Mouse (Mus musculus): ENCODE measurements at regions not wholly inside any gene's neighbourhood (a gene's known extent, or its start where the extent isn't known, plus 50 kb on each side); places are given as distances from the start of the nearest gene placed in this dataset.
A peak's percentile ranks its signal among the peaks of the same experiment; 100 is the strongest.

- Histone ChIP-seq H3K9ac (no peak overlapping the region), H3K27ac (no peak overlapping the region), H3K4me2 (no peak overlapping the region), H3K36me3 (no peaks in the 10 kb centered on the region), H3K9me3 (no peaks in the 10 kb centered on the region), H3K27me3 (peaks cover 13% of the 10 kb centered on the region), H3K4me3 (no peak overlapping the region), H3K4me1 (no peaks in the 10 kb centered on the region)
- 86% methylated on average over 5 of the region's 5 CpGs for WGBS
- ATAC-seq (ENCODE audit: insufficient number of reproducible peaks, insufficient read depth, low FRiP score, low TSS enrichment, low read depth), result no peak
Observed at GRCm38 (mm10) chr19:25729103-25729502, 56.9 kb downstream of the Dmrt2 start.

- no peak overlapping the region for H3K27ac ChIP-seq
- peaks cover 13% of the 10 kb centered on the region for H3K27me3 ChIP-seq
- no peak overlapping the region for H3K4me2 ChIP-seq
- no peak for ATAC-seq (ENCODE audit: insufficient number of reproducible peaks, insufficient read depth, low FRiP score, low TSS enrichment, low read depth)
- H3K4me3 ChIP-seq, result no peak overlapping the region
- H3K9ac ChIP-seq, result no peak overlapping the region
- no peaks in the 10 kb centered on the region for H3K36me3 ChIP-seq
- 96% methylated on average over 1 of the region's 1 CpGs for WGBS
- H3K4me1 ChIP-seq, result no peaks in the 10 kb centered on the region
- no peaks in the 10 kb centered on the region for H3K9me3 ChIP-seq
Observed at GRCm38 (mm10) chr19:25729633-25730032, 57.4 kb downstream of the Dmrt2 start.

DNA sequence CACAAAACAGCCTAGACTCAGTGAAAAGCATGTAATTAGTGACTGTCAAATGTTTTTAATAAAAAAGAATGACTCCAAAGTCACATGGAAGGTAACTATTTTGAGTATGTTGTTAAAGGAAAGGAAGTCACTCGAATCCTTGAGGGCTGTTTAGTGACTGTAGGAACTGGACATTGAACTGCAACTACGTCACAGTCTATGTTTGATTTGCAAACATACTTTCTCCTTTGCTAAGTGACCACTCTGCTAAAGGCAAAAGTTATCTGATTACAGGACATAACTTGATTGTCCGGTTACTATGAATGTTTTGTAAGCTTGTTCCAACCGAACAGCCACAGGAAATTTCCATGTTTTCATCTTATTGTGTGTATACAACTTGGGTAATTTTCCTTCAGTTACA is 106.2 kb downstream of the Dmrt2 start:
- no peak for ATAC-seq (ENCODE audit: insufficient number of reproducible peaks, insufficient read depth, low FRiP score, low TSS enrichment, low read depth)
- no peak overlapping the region for H3K4me3 ChIP-seq

DNA sequence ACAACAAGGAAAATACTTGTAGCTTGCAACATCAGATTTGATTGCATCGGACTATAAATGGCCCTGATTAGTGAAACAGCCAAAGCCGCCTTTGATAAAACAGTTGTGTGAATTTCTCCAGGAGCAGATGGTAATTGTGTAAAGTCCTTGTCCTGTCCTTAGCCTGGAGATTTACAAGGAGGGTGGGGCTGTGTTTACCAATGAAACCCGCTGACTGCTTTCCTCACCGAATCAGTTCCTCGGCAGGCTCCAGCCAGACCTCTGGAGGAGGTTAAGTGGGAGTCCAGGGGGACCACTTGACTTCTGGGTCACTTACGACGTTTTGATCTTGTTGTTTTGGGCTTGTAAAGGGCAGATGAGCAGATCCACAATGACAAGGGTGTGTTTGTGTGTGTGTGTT is 107.1 kb downstream of the Dmrt2 start:
- 45% methylated on average over 7 of the region's 7 CpGs for WGBS
- Histone ChIP-seq H3K4me1 (0 out of 2 replicates have a peak, but pooled peaks cover 3% of the 10 kb centered on the region), H3K27ac (no peak overlapping the region), H3K4me3 (no peak overlapping the region), H3K9ac (no peak overlapping the region), H3K4me2 (no peak overlapping the region), H3K9me3 (no peaks in the 10 kb centered on the region), H3K36me3 (no peaks in the 10 kb centered on the region), H3K27me3 (no peaks in the 10 kb centered on the region)
- no peak for ATAC-seq (ENCODE audit: insufficient number of reproducible peaks, insufficient read depth, low FRiP score, low TSS enrichment, low read depth)

More for the DNA sequence above, 106.2 kb downstream of the Dmrt2 start:
- H3K4me1 ChIP-seq, result 0 out of 2 replicates have a peak, but pooled peaks cover 3% of the 10 kb centered on the region
- 78% methylated on average over 4 of the region's 4 CpGs for WGBS
- no peaks in the 10 kb centered on the region for H3K27me3 ChIP-seq
- H3K4me2 ChIP-seq, result no peak overlapping the region
- H3K9me3 ChIP-seq, result no peaks in the 10 kb centered on the region
- no peak overlapping the region for H3K27ac ChIP-seq
- H3K36me3 ChIP-seq, result no peaks in the 10 kb centered on the region
- H3K9ac ChIP-seq, result no peak overlapping the region

GRCm38 (mm10) chr19:25781314-25781713 is 109.1 kb downstream of the Dmrt2 start:
- no peak overlapping the region for H3K4me3 ChIP-seq
- H3K4me2 ChIP-seq, result no peak overlapping the region
- no peaks in the 10 kb centered on the region for H3K36me3 ChIP-seq
- 0 out of 2 replicates have a peak, but pooled peaks cover 3% of the 10 kb centered on the region for H3K4me1 ChIP-seq
- ATAC-seq (ENCODE audit: insufficient number of reproducible peaks, insufficient read depth, low FRiP score, low TSS enrichment, low read depth), result no peak
- no peaks in the 10 kb centered on the region for H3K27me3 ChIP-seq
- H3K9me3 ChIP-seq, result no peaks in the 10 kb centered on the region
- 59% methylated on average over 7 of the region's 7 CpGs for WGBS
- H3K9ac ChIP-seq, result no peak overlapping the region
- H3K27ac ChIP-seq, result no peak overlapping the region

DNA sequence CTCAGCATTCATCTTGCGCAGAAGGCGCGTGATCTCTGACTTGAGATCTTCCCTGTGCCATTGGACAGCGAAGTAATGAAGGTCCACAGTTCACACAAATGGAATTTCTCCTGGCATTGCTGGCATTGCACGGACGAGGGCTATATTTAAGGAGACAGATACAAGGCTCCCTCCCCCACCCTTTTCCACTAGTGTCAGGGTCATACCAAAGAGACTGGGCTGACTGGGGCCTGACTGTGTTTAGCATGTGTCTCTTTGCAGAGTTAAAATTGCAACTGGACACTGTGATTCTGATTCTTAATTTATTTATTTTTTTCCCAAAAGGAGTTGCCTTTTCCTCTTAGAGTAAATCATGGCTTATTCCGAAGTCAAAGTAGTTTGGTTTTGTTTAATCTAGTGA is 130.5 kb downstream of the Dmrt2 start:
- no peaks in the 10 kb centered on the region for H3K36me3 ChIP-seq
- no peaks in the 10 kb centered on the region for H3K9me3 ChIP-seq
- H3K4me2 ChIP-seq, result no peak overlapping the region
- no peak overlapping the region for H3K4me3 ChIP-seq
- no peak overlapping the region for H3K9ac ChIP-seq
- peaks cover 4% of the 10 kb centered on the region for H3K4me1 ChIP-seq
- H3K27me3 ChIP-seq, result no peaks in the 10 kb centered on the region
- H3K27ac ChIP-seq, result no peak overlapping the region
- 83% methylated on average over 7 of the region's 7 CpGs for WGBS
- ATAC-seq (ENCODE audit: insufficient number of reproducible peaks, insufficient read depth, low FRiP score, low TSS enrichment, low read depth), result no peak

DNA sequence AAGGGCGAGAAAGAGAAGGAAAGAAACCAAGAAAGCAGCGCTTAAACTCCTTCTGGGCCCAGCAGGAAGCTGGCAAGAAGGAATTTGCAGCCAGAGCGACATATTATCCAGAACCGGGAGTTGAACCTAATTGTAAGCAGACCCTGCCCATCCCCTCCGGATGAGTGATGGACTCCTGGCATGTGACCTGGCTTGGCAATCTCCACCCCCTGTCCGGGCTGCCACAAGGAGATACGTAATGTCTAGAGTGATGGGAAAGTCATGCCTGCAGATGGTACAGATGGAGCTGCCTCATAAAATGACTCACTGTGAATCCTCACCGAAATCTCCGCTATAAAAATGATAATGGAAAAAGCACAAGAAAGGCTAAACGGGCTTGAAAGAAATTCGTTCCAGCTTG is 133.1 kb downstream of the Dmrt2 start:
- WGBS, result 38% methylated on average over 11 of the region's 11 CpGs
- H3K9ac ChIP-seq, result no peak overlapping the region
- H3K9me3 ChIP-seq, result no peaks in the 10 kb centered on the region
- no peaks in the 10 kb centered on the region for H3K36me3 ChIP-seq
- H3K4me2 ChIP-seq, result 0 out of 2 replicates have a peak overlapping the region, but pooled peaks have one; percentile 12
- ATAC-seq (ENCODE audit: insufficient number of reproducible peaks, insufficient read depth, low FRiP score, low TSS enrichment, low read depth), result no peak
- H3K27me3 ChIP-seq, result no peaks in the 10 kb centered on the region
- H3K4me3 ChIP-seq, result no peak overlapping the region
- no peak overlapping the region for H3K27ac ChIP-seq
- peaks cover 4% of the 10 kb centered on the region for H3K4me1 ChIP-seq

DNA sequence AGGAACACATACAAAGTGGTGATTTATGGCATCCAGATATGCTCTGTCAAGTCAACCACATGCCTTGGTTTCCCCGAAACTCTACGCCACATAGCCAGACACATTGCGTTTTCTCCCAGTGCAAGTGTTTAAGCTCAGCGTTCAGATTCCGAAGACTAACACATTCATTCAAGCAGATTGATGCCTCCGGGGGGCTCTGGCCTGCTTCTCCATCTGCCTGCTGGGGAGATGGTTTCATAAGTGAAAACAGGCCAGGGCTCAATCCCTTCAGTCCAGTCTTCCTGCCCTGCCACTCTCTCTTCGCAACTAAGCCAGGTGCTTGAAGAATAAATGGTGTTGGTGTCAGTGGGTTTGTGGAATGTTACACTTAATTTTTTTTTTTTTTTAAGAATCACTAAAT is 141.4 kb downstream of the Dmrt2 start:
- Histone ChIP-seq H3K4me1 (0 out of 2 replicates have a peak, but pooled peaks cover 3% of the 10 kb centered on the region), H3K9ac (no peak overlapping the region), H3K4me2 (no peak overlapping the region), H3K36me3 (no peaks in the 10 kb centered on the region), H3K9me3 (no peaks in the 10 kb centered on the region), H3K4me3 (no peak overlapping the region), H3K27ac (no peak overlapping the region), H3K27me3 (no peaks in the 10 kb centered on the region)
- WGBS, result 44% methylated on average over 7 of the region's 7 CpGs
- no peak for ATAC-seq (ENCODE audit: insufficient number of reproducible peaks, insufficient read depth, low FRiP score, low TSS enrichment, low read depth)

GRCm38 (mm10) chr19:25845158-25845557 is 172.9 kb downstream of the Dmrt2 start:
- no peak overlapping the region for H3K4me3 ChIP-seq
- H3K36me3 ChIP-seq, result no peaks in the 10 kb centered on the region
- no peak for ATAC-seq (ENCODE audit: insufficient number of reproducible peaks, insufficient read depth, low FRiP score, low TSS enrichment, low read depth)
- H3K4me1 ChIP-seq, result peaks cover 8% of the 10 kb centered on the region; the same call in 1 of the 2 replicates
- no peaks in the 10 kb centered on the region for H3K9me3 ChIP-seq
- no peak overlapping the region for H3K27ac ChIP-seq
- no peak overlapping the region for H3K9ac ChIP-seq
- H3K4me2 ChIP-seq, result no peak overlapping the region
- 52% methylated on average over 4 of the region's 4 CpGs for WGBS
- H3K27me3 ChIP-seq, result no peaks in the 10 kb centered on the region

DNA sequence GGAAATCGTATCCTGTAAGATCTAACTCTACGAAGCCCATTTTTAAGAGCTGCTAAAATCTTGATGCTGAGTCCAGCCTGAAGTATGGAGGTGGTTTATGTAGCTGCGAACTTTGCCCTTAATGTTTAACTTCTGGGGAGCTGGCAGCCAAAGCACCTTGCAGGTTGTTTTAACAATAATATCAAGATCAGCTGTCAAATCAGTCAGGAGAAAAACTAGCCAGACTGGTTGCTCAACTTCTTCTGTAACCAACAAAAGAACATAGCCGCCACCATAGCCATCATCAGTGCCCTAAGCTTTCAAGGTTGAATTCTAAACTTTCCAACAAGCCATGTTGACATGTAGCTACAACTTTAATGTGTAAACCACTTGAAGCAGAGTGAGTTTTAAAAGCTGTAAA is 184.1 kb downstream of the Dmrt2 start:
- Histone ChIP-seq H3K4me1 (no peaks in the 10 kb centered on the region), H3K9me3 (no peaks in the 10 kb centered on the region), H3K27me3 (no peaks in the 10 kb centered on the region), H3K36me3 (no peaks in the 10 kb centered on the region), H3K27ac (peak overlapping the region; percentile 24; the same call in 1 of the 2 replicates), H3K4me2 (no peak overlapping the region), H3K9ac (no peak overlapping the region), H3K4me3 (no peak overlapping the region)
- WGBS, result 63% methylated on average over 4 of the region's 4 CpGs
- no peak for ATAC-seq (ENCODE audit: insufficient number of reproducible peaks, insufficient read depth, low FRiP score, low TSS enrichment, low read depth)

DNA sequence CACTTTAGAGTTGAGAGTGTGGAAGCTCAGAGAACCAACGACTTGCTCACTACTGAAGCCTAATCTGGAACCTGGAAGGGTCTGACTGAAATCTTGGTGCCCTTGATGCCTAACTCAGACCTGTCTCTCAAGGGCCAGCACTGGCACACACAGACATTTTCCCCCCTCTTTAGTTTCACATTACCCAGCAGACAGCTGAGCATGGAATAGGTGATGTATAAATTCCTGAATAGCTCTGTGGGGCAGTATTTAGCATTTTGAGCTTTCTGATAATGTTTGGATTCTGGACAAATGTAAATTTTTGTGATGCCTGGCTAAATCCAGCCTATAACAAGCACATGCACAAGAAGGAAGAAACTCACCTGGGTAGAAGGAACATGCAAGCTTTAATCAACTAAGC is 191.1 kb downstream of the Dmrt2 start:
- H3K9me3 ChIP-seq, result no peaks in the 10 kb centered on the region
- no peak overlapping the region for H3K4me3 ChIP-seq
- no peaks in the 10 kb centered on the region for H3K36me3 ChIP-seq
- H3K9ac ChIP-seq, result no peak overlapping the region
- no peak overlapping the region for H3K4me2 ChIP-seq
- no peaks in the 10 kb centered on the region for H3K27me3 ChIP-seq
- H3K4me1 ChIP-seq, result no peaks in the 10 kb centered on the region
- no peak overlapping the region for H3K27ac ChIP-seq
- WGBS, result 51% methylated on average over 1 of the region's 1 CpGs
- no peak for ATAC-seq (ENCODE audit: insufficient number of reproducible peaks, insufficient read depth, low FRiP score, low TSS enrichment, low read depth)

DNA sequence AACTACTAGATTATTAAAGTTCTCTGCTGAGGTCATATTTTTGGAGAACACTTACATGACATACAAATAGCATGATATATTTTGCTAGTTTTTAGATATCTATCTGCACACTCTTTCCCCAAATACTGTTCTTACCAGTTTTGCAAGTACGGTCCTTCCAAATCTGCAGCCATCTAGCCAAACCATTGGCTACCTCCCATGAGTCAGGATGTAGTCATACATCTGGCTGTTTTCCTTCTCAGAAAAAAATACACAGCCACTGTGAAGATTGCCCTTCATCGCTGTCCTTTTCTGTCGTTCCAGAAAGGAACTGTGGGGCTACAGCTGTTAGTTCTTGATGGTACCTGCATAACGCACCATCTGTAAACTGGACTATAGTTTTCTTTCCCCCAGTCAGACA is 234.5 kb downstream of the Dmrt2 start:
- no peak overlapping the region for H3K4me3 ChIP-seq
- H3K4me1 ChIP-seq, result no peaks in the 10 kb centered on the region
- 91% methylated on average over 4 of the region's 4 CpGs for WGBS
- H3K9me3 ChIP-seq, result no peaks in the 10 kb centered on the region
- no peak for ATAC-seq (ENCODE audit: insufficient number of reproducible peaks, insufficient read depth, low FRiP score, low TSS enrichment, low read depth)
- no peak overlapping the region for H3K9ac ChIP-seq
- H3K36me3 ChIP-seq, result no peaks in the 10 kb centered on the region
- no peak overlapping the region for H3K4me2 ChIP-seq
- no peak overlapping the region for H3K27ac ChIP-seq
- no peaks in the 10 kb centered on the region for H3K27me3 ChIP-seq

DNA sequence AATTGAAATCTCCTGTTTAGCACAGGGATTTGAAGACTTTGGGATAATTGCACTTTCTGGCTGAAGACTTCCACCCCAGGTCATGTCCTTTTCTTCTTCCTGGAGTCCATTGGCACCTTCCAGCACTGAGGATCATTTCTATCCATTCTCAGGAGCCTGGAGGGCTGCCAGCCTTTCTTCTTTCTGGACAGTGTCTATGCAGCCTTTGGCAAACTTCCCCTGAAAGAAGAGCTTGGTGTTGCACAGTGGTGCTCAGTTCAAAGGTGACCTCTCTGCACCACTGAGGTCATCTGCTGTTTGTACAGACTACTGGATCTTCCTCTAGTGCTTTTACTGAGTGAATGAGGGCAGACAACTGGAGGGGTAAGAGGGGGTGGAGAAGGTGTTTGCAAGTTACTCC is 249.8 kb downstream of the Dmrt2 start:
- no peak overlapping the region for H3K9ac ChIP-seq
- peaks cover 31% of the 10 kb centered on the region for H3K4me1 ChIP-seq
- peaks cover 23% of the 10 kb centered on the region for H3K27me3 ChIP-seq
- H3K9me3 ChIP-seq, result no peaks in the 10 kb centered on the region
- H3K27ac ChIP-seq, result no peak overlapping the region
- ATAC-seq (ENCODE audit: insufficient number of reproducible peaks, insufficient read depth, low FRiP score, low TSS enrichment, low read depth), result no peak
- no peak overlapping the region for H3K4me3 ChIP-seq
- H3K36me3 ChIP-seq, result no peaks in the 10 kb centered on the region
- H3K4me2 ChIP-seq, result no peak overlapping the region
